Mouse (Mus musculus) C2C12 (cell line): Measurements from ENCODE around the gene Rnf214. TPM values are rescaled to one million over a fixed set of nuclear protein-coding genes. Genes with fewer than 3 reads are reported as not detected.

Source experiments
- H3K27me3 ChIP-seq: one replicate; pipeline ENCODE4 v1.6.1; 2011; ENCODE audit not compliant: control insufficient read depth, insufficient read depth, insufficient read length
- H3K36me3 ChIP-seq: one replicate; pipeline ENCODE4 v1.6.1; 2011; ENCODE audit not compliant: control insufficient read depth, insufficient read depth
- H3K4me3 ChIP-seq: one replicate; pipeline ENCODE4 v1.5.1; 2011; ENCODE audit warnings: mild to moderate bottlenecking, control low read depth; ENCODE audit not compliant: poor library complexity, insufficient read depth, severe bottlenecking
- H3K79me2 ChIP-seq: one replicate; pipeline ENCODE4 v1.6.1; 2011; ENCODE audit not compliant: control insufficient read depth, insufficient read depth
- H3K79me3 ChIP-seq: one replicate; pipeline ENCODE4 v1.6.1; 2011; ENCODE audit warnings: low read depth, control low read depth
- H3ac ChIP-seq: one replicate; pipeline ENCODE3; 2011; ENCODE audit warnings: low read depth; ENCODE audit not compliant: control insufficient read depth, insufficient read length
- CEBPB ChIP-seq: IDR thresholded peaks from one replicate; pipeline ENCODE4 v1.6.1; 2011; ENCODE audit warnings: low read depth, mild to moderate bottlenecking, control low read depth, moderate library complexity
- CTCF ChIP-seq: IDR thresholded peaks from one replicate; pipeline ENCODE4 v1.5.1; 2011; ENCODE audit not compliant: control insufficient read depth, insufficient read depth, insufficient read length
- FOSL1 ChIP-seq: IDR thresholded peaks from one replicate; pipeline ENCODE4 v1.8.0; 2011; ENCODE audit warnings: mild to moderate bottlenecking, low read length; ENCODE audit not compliant: poor library complexity, insufficient read depth, severe bottlenecking
- MAX ChIP-seq: IDR thresholded peaks from one replicate; pipeline ENCODE4 v1.6.1; 2011; ENCODE audit warnings: mild to moderate bottlenecking, control low read depth
- MYOD1 ChIP-seq: IDR thresholded peaks from one replicate; pipeline ENCODE4 v1.6.1; 2011; ENCODE audit warnings: low read depth; ENCODE audit not compliant: control insufficient read depth, insufficient read length
- MYOG ChIP-seq: IDR thresholded peaks from one replicate; pipeline ENCODE4 v1.6.1; 2011; ENCODE audit not compliant: control insufficient read depth, insufficient read length; ENCODE audit errors: extremely low read depth
- USF1 ChIP-seq: IDR thresholded peaks from one replicate; pipeline ENCODE4 v1.6.1; 2011; ENCODE audit warnings: low read depth, mild to moderate bottlenecking, control low read depth, moderate library complexity
- polyA plus RNA-seq: library from polyadenylated mRNA; unstranded; fragments of >200 nt; fragmentation: generic; extraction: Trizol; gene quantifications from one replicate; pipeline ENCODE4 v1.2.1, GENCODE M21; 2012; ENCODE audit warnings: missing spikeins

Gene Rnf214
- polyA plus RNA-seq, 1 experiment: 10.8 TPM

- H3ac ChIP-seq: no peak overlapping the region
- H3K27me3 ChIP-seq: no peaks in the 10 kb centered on the region
- H3K4me3 ChIP-seq: no peak overlapping the region
- peaks cover 22% of the 10 kb centered on the region for H3K36me3 ChIP-seq
- TF ChIP-seq MYOG: no peak
- TF ChIP-seq CTCF: no peak
- TF ChIP-seq FOSL1: no peak
- no peak for TF ChIP-seq MYOD1
- TF ChIP-seq USF1: no peak
- no peak for TF ChIP-seq MAX
- no peak for TF ChIP-seq CEBPB
- H3K79me2 ChIP-seq: peaks cover 24% of the 10 kb centered on the region
- peaks cover 2% of the 10 kb centered on the region for H3K79me3 ChIP-seq
These were observed 46.2 kb upstream of the Rnf214 start for GRCm38 (mm10) chr9:45952890-45953289.

GRCm38 (mm10) chr9:45952057-45952456, 45.3 kb upstream of the Rnf214 start:
- H3K27me3 ChIP-seq: no peaks in the 10 kb centered on the region

GRCm38 (mm10) chr9:45946872-45947183, 40.1 kb upstream of the Rnf214 start:
- Histone ChIP-seq H3K27me3 (no peaks in the 10 kb centered on the region), H3K36me3 (peaks cover 15% of the 10 kb centered on the region), H3K4me3 (no peak overlapping the region), H3K79me2 (no peaks in the 10 kb centered on the region), H3K79me3 (no peaks in the 10 kb centered on the region), H3ac (no peak overlapping the region)
- no peak for TF ChIP-seq USF1
- TF ChIP-seq MAX: no peak
- TF ChIP-seq FOSL1: no peak
- no peak for TF ChIP-seq MYOD1

More at GRCm38 (mm10) chr9:45952057-45952456, 45.3 kb upstream of the Rnf214 start:
- H3K79me3 ChIP-seq: peaks cover 2% of the 10 kb centered on the region
- no peak overlapping the region for H3ac ChIP-seq
- no peak overlapping the region for H3K4me3 ChIP-seq
- no peak for TF ChIP-seq USF1
- TF ChIP-seq MYOG: no peak
- no peak for TF ChIP-seq MYOD1
- no peak for TF ChIP-seq CEBPB
- peaks cover 22% of the 10 kb centered on the region for H3K36me3 ChIP-seq
- peaks cover 24% of the 10 kb centered on the region for H3K79me2 ChIP-seq

- no peaks in the 10 kb centered on the region for H3K79me2 ChIP-seq
- H3K36me3 ChIP-seq: peaks cover 15% of the 10 kb centered on the region
- no peaks in the 10 kb centered on the region for H3K79me3 ChIP-seq
- no peak overlapping the region for H3ac ChIP-seq
- H3K4me3 ChIP-seq: no peak overlapping the region
- no peaks in the 10 kb centered on the region for H3K27me3 ChIP-seq
- no peak for TF ChIP-seq MYOD1
- TF ChIP-seq CEBPB: no peak
- TF ChIP-seq USF1: no peak
- TF ChIP-seq MYOG: no peak
- TF ChIP-seq CTCF: no peak
- no peak for TF ChIP-seq FOSL1
- TF ChIP-seq MAX: no peak
These were observed 39.6 kb upstream of the Rnf214 start for GRCm38 (mm10) chr9:45946182-45946871.

- H3K36me3 ChIP-seq: peaks cover 13% of the 10 kb centered on the region
- H3K79me3 ChIP-seq: no peaks in the 10 kb centered on the region
- no peak overlapping the region for H3ac ChIP-seq
- TF ChIP-seq MAX (no peak), CTCF (no peak), CEBPB (no peak), FOSL1 (no peak), MYOD1 (no peak), USF1 (no peak), MYOG (no peak)
- H3K79me2 ChIP-seq: no peaks in the 10 kb centered on the region
- no peak overlapping the region for H3K4me3 ChIP-seq
- no peaks in the 10 kb centered on the region for H3K27me3 ChIP-seq
These were observed 39.0 kb upstream of the Rnf214 start for GRCm38 (mm10) chr9:45945721-45946120.

GRCm38 (mm10) chr9:45944506-45945400, 38.0 kb upstream of the Rnf214 start:
- Histone ChIP-seq H3K4me3 (no peak overlapping the region), H3K79me2 (no peaks in the 10 kb centered on the region), H3ac (no peak overlapping the region), H3K79me3 (no peaks in the 10 kb centered on the region), H3K36me3 (peaks cover 8% of the 10 kb centered on the region), H3K27me3 (no peaks in the 10 kb centered on the region)
- TF ChIP-seq CTCF (no peak), MYOG (no peak), CEBPB (no peak), MAX (no peak), MYOD1 (no peak), FOSL1 (no peak), USF1 (no peak)
